Mouse (Mus musculus) embryo, embryonic 10.5 days (tissue): Measurements from ENCODE around the gene Ppp1r13b.
A peak's percentile ranks its signal among the peaks of the same experiment; 100 is the strongest.

ENCODE experiments used
- DNase-seq: peaks from one replicate; pipeline ENCODE4 v3.0.0-alpha.2; 2015; ENCODE audit warnings: low spot score

Gene Ppp1r13b

GRCm38 (mm10) chr12:111827556-111827955, 80.4 kb downstream of the Ppp1r13b start:
- no peak for DNase-seq

GRCm38 (mm10) chr12:111821931-111822330, 86.0 kb downstream of the Ppp1r13b start:
- DNase-seq, result no peak

GRCm38 (mm10) chr12:111820708-111821107, 87.2 kb downstream of the Ppp1r13b start:
- DNase-seq, result no peak

GRCm38 (mm10) chr12:111819936-111820335, 88.0 kb downstream of the Ppp1r13b start:
- no peak for DNase-seq

- DNase-seq, result no peak
Measured at GRCm38 (mm10) chr12:111817991-111818390, 89.9 kb downstream of the Ppp1r13b start.

GRCm38 (mm10) chr12:111816967-111817366, 90.9 kb downstream of the Ppp1r13b start:
- DNase-seq, result no peak

- DNase-seq, result no peak
Measured at GRCm38 (mm10) chr12:111816528-111816927, 91.4 kb downstream of the Ppp1r13b start.

- DNase-seq, result peak; percentile 40
Measured at GRCm38 (mm10) chr12:111814769-111815762, 92.8 kb downstream of the Ppp1r13b start.

- DNase-seq, result peak; percentile 99
Measured at GRCm38 (mm10) chr12:111813766-111814617, 93.9 kb downstream of the Ppp1r13b start, which contains the start of the genes Xrcc3 and Zfyve21. Gene Xrcc3, minus strand, starts transcription at chr12:111813873. Gene Zfyve21, plus strand, starts transcription at chr12:111814170.

- DNase-seq, result peak; percentile 23
Measured at GRCm38 (mm10) chr12:111813111-111813765, 94.7 kb downstream of the Ppp1r13b start.

- DNase-seq, result no peak
Measured at GRCm38 (mm10) chr12:111812611-111813010, 95.3 kb downstream of the Ppp1r13b start.

GRCm38 (mm10) chr12:111812075-111812474, 95.8 kb downstream of the Ppp1r13b start:
- no peak for DNase-seq

GRCm38 (mm10) chr12:111809762-111810161, 98.1 kb downstream of the Ppp1r13b start:
- peak; percentile 79 for DNase-seq

- no peak for DNase-seq
Measured at GRCm38 (mm10) chr12:111808775-111809174, 99.1 kb downstream of the Ppp1r13b start.

GRCm38 (mm10) chr12:111803538-111803937, 104.4 kb downstream of the Ppp1r13b start:
- DNase-seq, result no peak

- no peak for DNase-seq
Measured at GRCm38 (mm10) chr12:111800459-111801183, 107.3 kb downstream of the Ppp1r13b start.

GRCm38 (mm10) chr12:111798493-111798892, 109.4 kb downstream of the Ppp1r13b start:
- no peak for DNase-seq

GRCm38 (mm10) chr12:111797251-111797650, 110.7 kb downstream of the Ppp1r13b start:
- no peak for DNase-seq

- no peak for DNase-seq
Measured at GRCm38 (mm10) chr12:111795180-111795895, 112.6 kb downstream of the Ppp1r13b start.

- DNase-seq, result no peak
Measured at GRCm38 (mm10) chr12:111794526-111795179, 113.3 kb downstream of the Ppp1r13b start.
